Mouse (Mus musculus) 3T3-L1 (cell line): ENCODE results near the gene Cyp8b1.

ENCODE experiments used
- DNase-seq: peaks from one replicate; pipeline ENCODE4 v3.0.0-alpha.2; 2015; ENCODE audit warnings: low read depth, low spot score

Gene Cyp8b1

GRCm38 (mm10) chr9:121891301-121891700 is 24.8 kb downstream of the Cyp8b1 start:
- DNase-seq = no peak

DNA sequence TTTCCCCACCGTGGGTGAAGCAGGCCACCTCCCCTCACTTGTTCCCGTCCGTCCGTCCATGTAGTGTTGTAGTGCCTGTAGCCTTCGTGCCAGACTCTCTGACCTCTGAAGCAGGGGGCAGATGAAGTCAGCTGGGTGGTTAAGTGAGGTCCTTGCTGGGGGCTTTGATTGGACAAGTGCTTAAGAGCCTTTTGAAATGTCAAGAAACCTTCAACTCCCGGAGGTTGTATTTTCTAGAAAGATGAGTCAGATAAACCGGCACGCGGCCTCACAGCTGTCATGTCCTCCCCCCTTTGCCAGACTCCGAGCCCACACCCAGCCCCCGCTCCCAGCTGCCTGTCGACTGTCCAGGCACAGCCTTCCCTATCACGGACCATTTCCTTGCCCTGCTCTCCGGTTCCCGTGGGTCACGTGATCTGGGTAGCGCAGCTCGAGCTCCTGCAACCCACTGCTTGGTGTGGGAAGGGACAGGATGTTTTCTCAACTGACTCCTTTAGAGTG is 25.6 kb downstream of the Cyp8b1 start:
- peak; percentile 77 for DNase-seq

- DNase-seq = peak; percentile 64
Measured at GRCm38 (mm10) chr9:121889927-121890440, 26.1 kb downstream of the Cyp8b1 start.

- DNase-seq = peak; percentile 60
Measured at GRCm38 (mm10) chr9:121882015-121882457, 34.1 kb downstream of the Cyp8b1 start.

DNA sequence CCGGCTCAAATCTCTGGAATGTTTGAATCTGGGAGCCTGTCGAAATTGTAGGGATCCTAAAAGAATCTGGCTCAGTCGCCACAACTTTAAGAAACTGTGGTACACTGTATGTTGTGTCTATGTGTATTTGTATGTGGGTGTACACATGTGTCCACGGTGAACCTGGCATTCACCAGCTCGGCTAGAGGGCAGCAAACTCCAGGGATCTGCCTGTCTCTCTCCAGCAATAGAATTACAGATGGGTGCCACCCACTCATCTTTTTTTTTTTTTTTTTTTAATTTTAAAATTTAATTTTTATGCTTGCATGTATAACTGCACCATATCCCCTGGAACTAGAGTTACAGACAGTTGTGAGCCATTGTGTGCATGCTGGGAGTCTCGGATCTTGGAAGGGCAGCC is 34.8 kb downstream of the Cyp8b1 start:
- DNase-seq = peak; percentile 35

DNA sequence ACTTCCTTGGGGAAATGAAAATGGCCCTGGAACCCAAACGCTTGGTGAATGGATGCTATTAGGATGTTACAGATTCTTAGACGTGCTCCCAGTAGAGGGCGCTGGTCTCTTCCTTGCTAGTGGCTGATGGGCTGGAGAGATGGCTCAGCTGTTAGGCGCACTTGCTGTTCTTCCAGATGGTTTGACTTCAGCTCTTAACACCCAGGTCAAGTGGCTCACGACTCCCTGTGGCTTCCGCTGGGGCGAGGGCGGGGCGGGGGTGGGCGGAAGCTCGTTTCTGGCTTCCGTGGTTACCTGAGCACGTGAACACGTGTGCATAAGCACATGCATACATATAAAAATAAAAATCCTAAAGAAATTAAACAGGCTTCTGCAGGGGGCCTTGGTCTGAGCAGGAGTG is 35.3 kb downstream of the Cyp8b1 start:
- peak; percentile 59 for DNase-seq

- DNase-seq = peak; percentile 82
Measured at GRCm38 (mm10) chr9:121877052-121877740, 38.9 kb downstream of the Cyp8b1 start.

DNA sequence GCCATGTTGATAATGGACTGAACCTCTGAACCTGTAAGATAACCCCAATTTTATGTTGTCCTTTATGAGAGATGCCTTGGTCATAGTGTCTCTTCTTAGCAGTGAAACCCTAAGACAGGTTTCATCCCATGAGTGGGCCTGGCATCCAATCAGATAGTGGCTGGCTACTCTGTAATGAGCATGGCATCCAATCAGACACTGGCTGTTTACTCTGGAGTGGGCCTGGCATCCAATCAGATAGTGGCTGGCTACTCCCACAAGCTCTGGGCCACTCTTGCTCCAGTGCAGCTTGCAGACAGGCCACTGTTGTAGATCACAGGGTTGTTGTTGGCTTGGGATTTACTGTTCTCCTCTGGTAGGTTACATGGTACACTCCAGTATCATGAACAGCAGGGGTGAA is 42.5 kb downstream of the Cyp8b1 start:
- DNase-seq = no peak

DNA sequence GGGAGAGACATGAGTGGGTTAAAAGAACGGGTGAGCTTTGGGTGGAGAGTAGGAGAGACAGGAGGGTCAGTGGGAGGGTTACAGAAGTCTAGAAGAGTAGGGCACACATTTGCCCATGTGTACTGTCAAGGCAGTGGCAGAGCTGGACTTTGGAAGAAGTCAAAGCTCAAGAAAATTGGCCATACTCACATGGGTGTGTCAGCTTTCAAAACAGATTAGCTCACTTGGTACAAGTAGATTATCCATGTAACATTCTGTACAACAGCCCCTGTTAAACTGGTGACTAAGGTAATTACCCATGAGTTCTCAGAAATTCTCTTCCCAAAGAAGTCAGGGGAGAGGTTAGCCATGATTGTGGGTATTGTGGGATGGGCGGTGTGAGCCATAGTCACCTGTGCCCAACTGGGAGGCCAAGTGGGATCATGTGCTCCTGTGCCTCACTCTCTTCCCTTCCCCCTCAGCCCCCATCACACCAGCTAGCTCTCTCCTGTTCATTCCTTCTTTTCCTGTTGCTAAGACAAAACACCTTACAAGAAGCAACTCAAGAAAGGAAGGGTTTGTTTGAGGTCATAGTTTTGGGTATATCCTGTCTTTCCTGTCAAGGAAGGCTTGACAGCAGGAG is 43.9 kb downstream of the Cyp8b1 start:
- DNase-seq = no peak

- no peak for DNase-seq
Measured at GRCm38 (mm10) chr9:121869973-121870515, 46.1 kb downstream of the Cyp8b1 start.

DNA sequence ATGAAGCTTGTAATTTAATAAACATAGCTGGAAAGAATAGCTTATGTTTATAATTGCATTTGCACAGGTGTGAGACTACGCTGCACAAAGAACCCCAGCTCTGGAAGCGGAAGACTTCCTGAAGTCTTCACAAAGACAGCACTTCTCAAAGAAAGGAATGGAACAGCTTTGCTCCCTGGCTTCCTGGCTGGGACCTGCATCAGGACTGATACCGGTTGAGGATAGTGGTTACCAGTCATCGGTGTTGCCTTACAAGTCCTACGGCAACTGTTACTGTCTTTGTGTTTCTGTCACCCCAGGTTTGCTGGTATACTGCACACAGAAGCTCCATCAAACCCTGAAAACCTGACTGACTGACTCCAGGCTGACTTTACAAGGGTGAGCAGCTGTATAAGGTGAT is 46.7 kb downstream of the Cyp8b1 start:
- DNase-seq = no peak

DNA sequence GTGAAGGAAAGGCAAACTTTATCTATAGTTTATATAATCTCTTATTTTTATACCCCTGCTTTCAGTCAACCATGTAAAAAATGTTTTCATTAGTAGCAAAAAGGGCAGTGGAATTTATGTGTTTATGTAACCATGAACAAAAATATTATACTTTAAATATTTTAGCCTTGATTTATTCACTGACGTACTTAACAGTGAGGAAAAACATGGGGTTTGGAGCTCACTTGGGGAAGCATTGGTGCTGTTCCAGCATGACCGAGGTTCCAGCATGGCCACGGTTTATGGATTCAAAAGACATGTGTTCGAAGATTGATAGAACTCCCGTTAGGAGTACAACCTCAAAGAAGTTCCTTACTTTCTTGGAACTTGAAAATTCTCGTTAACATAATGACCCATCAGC is 47.9 kb downstream of the Cyp8b1 start:
- no peak for DNase-seq

DNA sequence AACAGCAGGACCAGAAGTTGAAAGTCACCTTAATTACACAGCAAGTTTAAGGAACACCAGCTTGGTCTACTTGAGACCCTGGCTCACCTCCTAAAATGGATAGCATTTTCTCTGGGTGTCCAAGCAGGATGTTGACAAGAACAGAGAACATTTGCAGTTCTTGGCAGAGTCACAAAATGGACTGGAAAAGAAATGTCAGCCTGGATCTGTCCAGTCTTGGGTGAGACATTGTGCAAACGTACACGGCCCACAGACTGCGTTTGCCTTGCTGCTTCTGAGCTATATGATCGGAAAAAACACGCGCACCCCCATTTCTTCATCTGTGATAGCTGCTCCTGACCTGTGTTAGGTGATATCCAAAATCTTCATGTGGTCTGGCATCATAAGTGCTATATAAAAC is 48.5 kb downstream of the Cyp8b1 start:
- DNase-seq = no peak

GRCm38 (mm10) chr9:121865425-121866008 is 50.6 kb downstream of the Cyp8b1 start:
- DNase-seq = no peak

DNA sequence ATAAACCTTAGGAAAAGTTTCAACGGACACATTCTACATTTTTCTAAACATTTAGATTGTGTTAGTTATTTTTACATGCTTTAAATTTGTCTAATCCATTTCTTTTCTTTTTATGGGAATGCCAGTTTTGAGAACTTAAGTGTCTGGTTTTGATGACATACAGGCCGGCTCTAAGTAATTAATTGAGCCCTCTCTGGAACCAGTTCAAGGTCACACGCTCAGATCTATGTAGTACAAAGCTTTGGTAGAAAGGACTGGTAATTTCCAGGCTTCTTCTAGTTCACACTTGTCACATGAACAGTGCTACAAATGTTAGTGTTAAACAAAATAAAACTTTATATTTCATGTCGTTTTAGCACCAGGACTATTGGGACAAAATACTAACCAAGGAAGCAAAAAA is 51.3 kb downstream of the Cyp8b1 start:
- no peak for DNase-seq
